Mouse (Mus musculus) lung, adult 2 months (tissue): ENCODE measurements at regions not wholly inside any gene's neighbourhood (a gene's known extent, or its start where the extent isn't known, plus 50 kb on each side); places are given as distances from the start of the nearest gene placed in this dataset.

Source experiments
- DNase-seq: peaks from one replicate; pipeline ENCODE4 v3.0.0; 2022
- H3K4me1 ChIP-seq: fragments of 200-500 bp; 2 replicates; pipeline ENCODE4 v1.6.1; 2011; ENCODE audit warnings: low read length; ENCODE audit not compliant: control insufficient read depth, insufficient read depth
- H3K4me3 ChIP-seq: fragments of 200-500 bp; replicated peaks from 2 replicates; pipeline ENCODE3; 2011; ENCODE audit warnings: low read depth, mild to moderate bottlenecking, control low read depth, low read length; ENCODE audit errors: extremely low read depth
- CTCF ChIP-seq: fragments of 200-500 bp; IDR thresholded peaks from 2 replicates; pipeline ENCODE4 v1.5.1; 2011; ENCODE audit warnings: mild to moderate bottlenecking, low read length, control low read depth; ENCODE audit not compliant: insufficient read depth
- POLR2A ChIP-seq: fragments of 200-500 bp; IDR thresholded peaks from 2 replicates; pipeline ENCODE4 v1.6.1; 2011; ENCODE audit warnings: low read depth, mild to moderate bottlenecking, control low read depth, low read length, borderline replicate concordance; ENCODE audit errors: extremely low read depth
- WGBS: fragments of 180-500 bp; shearing (Covaris S2); methylation state at CpG from one replicate; pipeline ENCODE4 v1.1.7; 2018; 5-methylcytosine and 5-hydroxymethylcytosine counted together

- Histone ChIP-seq H3K4me3 (no peak overlapping the region), H3K4me1 (peaks cover 7% of the 10 kb centered on the region; the same call in 1 of the 2 replicates)
- 29% methylated on average over 5 of the region's 5 CpGs for WGBS
- no peak for TF ChIP-seq CTCF
- no peak for TF ChIP-seq POLR2A
- DNase-seq, result no peak
These were observed 54.2 kb upstream of the Adgrl4 start for GRCm38 (mm10) chr3:151383326-151384019.

DNA sequence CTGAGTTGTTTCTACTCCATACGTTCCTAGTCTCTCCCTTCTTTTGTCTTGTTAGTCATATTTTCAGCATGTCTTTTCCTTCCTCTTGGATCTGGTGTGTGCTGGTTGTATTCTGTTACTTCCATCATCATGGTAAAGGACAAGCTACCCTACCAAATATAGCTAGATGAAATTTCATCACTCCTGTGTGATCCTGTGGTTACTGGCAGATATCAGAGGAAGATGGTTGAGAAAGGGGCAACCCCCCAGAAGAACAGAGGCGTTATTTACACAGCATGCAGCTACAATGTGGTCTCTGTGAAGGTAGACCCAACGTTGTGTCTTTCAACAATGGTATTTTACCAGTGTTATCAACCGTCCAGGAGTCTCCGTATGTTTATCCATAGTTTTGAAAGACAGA lies 52.8 kb upstream of the Adgrl4 start:
- 74% methylated on average over 5 of the region's 5 CpGs for WGBS
- peaks cover 7% of the 10 kb centered on the region; the same call in 1 of the 2 replicates for H3K4me1 ChIP-seq
- TF ChIP-seq POLR2A (no peak), CTCF (no peak)
- no peak overlapping the region for H3K4me3 ChIP-seq
- no peak for DNase-seq

DNA sequence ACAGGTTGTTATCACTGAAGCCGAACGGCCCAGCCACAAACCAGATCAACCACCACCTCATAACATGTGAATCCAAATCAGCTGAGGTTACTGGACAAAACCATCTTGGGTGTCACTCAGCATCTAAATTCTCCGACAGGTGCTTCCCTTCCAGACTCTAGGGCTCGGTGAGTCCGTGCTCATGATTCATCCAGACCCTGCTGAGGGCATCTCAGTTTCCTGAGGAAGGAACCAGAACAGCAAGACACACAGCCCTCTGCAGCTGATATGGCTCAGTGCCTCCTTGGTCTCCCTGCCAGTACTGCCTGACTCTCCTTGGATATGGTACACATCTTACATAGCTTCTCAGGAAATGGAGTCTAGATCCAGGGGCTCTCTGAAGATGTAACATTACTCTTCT lies 51.6 kb upstream of the Adgrl4 start:
- 55% methylated on average over 5 of the region's 5 CpGs for WGBS
- Histone ChIP-seq H3K4me3 (no peak overlapping the region), H3K4me1 (peaks cover 7% of the 10 kb centered on the region; the same call in 1 of the 2 replicates)
- TF ChIP-seq CTCF (no peak), POLR2A (no peak)
- no peak for DNase-seq
